Mouse (Mus musculus) small intestine, adult 2 months (tissue): Measurements from ENCODE around the gene Adssl1.

ENCODE experiments used
- CTCF ChIP-seq: fragments of 200-500 bp; IDR thresholded peaks from 2 replicates; pipeline ENCODE4 v1.5.1; 2012; ENCODE audit warnings: low read depth, mild to moderate bottlenecking, control low read depth, inconsistent platforms, low read length, moderate library complexity, mixed read lengths; ENCODE audit not compliant: insufficient replicate concordance, insufficient read length; ENCODE audit errors: extremely low read depth
- POLR2A ChIP-seq: fragments of 200-500 bp; IDR thresholded peaks from 2 replicates; pipeline ENCODE4 v1.6.1; 2012; ENCODE audit warnings: low read depth, mild to moderate bottlenecking, control low read depth, inconsistent platforms, low read length, moderate library complexity

GRCm38 (mm10) chr12:112663303-112663702 lies 43.5 kb downstream of the Adssl1 start:
- TF ChIP-seq CTCF (no peak), POLR2A (no peak)
